Mouse (Mus musculus): ENCODE measurements around the gene Hnrnpa0.
"Not testable (repeated sequence)": the region's sequence is repeated elsewhere in the genome, so short reads cannot be mapped to it uniquely, and the experiment has no call there.

The Hnrnpa0 gene

GRCm38 (mm10) chr13:58128396-58128767, at the start of gene Hnrnpa0:
Gene Hnrnpa0, minus strand, starts transcription at chr13:58128556.
- DNase-seq = peak; percentile 98

GRCm38 (mm10) chr13:58177511-58178208, 49.3 kb upstream of the Hnrnpa0 start:
- no peak for DNase-seq

GRCm38 (mm10) chr13:58176105-58176504, 47.7 kb upstream of the Hnrnpa0 start:
- DNase-seq = no peak

DNA sequence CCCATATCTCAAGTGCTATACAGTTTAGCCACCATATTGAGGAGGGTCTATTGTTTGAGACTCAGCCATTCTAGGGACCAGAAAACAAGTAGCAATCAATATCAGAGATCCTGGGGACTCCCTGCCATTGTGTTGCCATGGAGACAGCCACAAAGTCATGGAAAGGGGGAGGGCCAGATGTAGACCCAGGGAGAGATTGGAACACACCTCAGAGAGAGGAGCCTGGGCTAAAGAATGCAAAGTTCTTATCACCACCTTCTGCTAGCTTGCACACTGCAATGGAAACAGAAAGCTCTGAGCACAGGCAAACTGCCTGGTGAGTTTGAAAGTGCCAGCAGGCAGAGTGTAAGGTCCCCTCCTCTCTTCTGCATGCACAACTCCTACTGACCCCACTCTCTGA, 39.8 kb upstream of the Hnrnpa0 start:
- DNase-seq = no peak

DNA sequence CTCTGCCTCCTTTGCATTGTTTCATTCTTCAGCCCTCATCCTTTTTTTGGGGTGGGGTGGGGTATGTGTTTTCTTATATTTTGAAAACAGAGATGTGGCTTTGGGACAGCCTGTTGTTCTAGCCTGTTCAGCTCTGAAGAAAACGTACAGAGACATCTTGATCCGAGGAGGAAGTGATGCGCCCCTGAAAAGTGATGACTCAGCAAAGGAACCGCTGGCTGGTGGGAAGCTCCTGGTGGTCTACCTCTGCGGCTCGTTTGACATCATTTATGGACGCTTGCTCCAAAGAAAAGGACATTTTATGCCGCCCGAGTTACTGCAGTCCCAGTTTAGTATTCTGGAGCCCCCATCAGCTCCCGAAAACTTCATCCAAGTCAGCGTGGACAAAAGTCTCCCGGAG, 35.0 kb upstream of the Hnrnpa0 start:
- DNase-seq = no peak

DNA sequence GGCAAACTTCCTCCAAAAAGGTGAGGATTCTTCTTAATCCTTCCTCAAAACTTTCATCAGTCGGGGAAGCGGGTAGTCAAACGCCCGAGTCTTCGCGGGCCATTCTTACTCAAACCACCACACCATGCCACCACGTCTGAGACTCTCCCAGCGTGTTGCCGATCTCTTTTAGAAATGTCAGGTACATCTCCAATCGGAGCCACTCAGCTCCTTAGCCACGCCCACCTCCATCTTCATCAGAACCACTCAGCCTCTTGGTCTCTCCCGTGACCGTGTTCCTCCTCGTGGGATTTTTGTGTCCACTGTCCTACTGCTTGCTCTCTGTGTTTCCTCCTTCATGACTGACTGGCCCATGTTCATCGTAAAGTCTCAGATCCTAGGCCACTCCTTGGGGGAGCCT, 32.4 kb upstream of the Hnrnpa0 start:
- DNase-seq = no peak

DNA sequence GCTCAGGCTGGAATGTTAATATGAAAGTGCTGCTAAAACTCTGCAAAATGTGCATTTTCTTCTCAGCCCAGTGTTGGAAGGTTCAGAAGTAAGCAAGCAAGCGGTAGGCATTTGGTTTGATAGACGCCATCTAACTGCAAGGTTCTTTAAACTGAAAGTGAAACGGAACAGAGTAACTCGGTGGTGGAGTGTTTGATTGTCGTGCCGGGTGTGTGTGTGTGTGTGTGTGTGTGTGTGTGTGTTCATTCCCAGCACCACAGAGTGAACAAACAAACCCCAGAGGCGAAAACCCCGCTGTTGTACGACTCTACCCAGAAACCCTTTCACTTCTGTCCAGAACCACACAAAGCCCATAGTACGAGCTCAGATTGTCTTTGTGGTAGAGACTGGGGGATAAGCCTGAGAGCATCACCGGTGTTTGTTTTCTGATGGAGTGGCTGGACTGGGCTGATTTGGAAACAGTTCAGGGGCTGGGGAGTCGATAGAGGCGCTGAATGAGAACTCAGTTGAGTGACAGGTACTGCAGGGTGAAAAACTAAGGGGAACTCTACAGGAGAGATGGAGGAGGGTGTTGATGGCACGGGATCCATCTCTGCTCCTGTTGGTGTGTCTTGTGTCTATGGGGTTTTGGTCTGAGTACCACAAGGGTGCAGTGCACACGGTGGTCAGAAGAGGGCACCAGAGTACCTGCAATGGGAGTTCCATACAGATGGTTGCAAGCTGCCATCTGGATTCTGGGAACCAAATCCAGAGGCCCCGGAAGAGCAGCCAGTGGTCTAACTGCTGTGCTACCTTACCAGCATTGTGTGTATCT, 29.9 kb upstream of the Hnrnpa0 start:
- peak; percentile 88 for DNase-seq

- DNase-seq = peak; percentile 94
These were observed 29.2 kb upstream of the Hnrnpa0 start, which contains the start of gene Idnk for GRCm38 (mm10) chr13:58157447-58158098. Gene Idnk, plus strand, starts transcription at chr13:58157649.

DNA sequence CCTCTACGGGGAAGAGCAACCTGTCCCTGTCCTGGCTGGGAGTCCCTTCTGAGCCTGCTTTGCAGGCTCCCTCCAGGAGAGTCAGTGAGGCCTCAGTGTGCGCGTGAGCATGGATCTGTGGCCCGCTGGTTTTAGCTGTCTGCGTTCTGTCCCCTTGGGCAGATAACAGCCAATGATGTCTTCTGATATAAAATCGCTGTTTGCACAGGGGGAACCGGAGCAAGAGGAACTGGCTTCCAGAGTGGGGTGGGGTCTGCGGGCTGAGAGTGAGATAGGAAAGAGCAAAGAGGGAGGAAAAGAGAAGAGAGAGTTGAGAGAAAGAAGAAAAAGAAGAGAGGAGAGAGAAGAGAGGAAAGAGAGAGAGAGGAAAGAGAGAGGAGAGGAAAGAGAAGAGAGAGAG, 28.7 kb upstream of the Hnrnpa0 start:
- no peak for DNase-seq

- DNase-seq = no peak
These were observed 27.7 kb upstream of the Hnrnpa0 start for GRCm38 (mm10) chr13:58156031-58156430.

- DNase-seq = no peak
These were observed 22.1 kb upstream of the Hnrnpa0 start for GRCm38 (mm10) chr13:58150442-58150841.

- DNase-seq = no peak
These were observed 21.3 kb upstream of the Hnrnpa0 start for GRCm38 (mm10) chr13:58149629-58150028.

DNA sequence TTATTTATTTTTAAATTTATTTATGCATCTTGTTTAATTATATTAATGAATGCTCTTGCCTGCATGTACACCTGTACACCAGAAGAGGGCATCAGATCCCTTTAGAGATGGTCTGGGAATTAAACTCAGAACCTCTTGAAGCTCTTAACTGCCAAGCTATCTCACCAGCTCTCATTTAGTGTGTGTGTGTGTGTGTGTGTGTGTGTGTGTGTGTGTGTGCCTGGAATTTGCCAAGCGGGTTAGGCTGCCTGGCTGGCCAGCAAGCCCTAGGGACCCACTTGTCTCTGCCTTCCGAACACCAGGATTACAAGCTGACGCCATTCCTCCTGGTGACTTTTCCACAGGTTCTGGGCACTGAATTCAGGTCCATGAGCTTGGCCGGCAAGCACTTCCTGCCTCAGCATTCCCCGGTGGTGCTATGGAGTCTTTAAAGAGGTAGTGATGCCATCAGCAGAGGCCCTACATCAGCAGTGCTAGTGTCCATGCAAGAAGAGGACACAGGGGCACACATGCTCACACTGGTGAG, 20.7 kb upstream of the Hnrnpa0 start:
- peak; percentile 54 for DNase-seq

GRCm38 (mm10) chr13:58148256-58148831, 20.0 kb upstream of the Hnrnpa0 start:
- DNase-seq = peak; percentile 89

GRCm38 (mm10) chr13:58147760-58148159, 19.4 kb upstream of the Hnrnpa0 start:
- DNase-seq = no peak

DNA sequence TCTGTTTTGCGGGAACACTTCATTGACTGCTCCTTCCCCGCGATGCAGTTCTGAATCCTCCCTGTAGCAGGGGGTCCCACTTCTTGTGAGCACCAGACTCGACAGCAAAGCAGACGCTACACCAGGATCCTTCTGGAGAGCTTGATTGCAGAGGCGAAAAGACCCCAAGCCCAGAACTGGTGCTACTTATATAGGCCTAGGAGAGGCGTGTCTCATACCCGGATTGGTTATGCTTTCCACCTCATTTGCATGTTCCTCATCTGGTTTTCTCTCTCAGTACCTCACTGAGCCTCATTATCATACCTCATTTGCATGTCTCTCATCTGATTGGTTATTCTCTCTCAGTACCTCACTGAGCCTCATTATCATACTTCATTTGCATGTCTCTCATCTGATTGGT, 18.2 kb upstream of the Hnrnpa0 start:
- DNase-seq = not testable (repeated sequence)

- DNase-seq = no peak
These were observed 3.3 kb upstream of the Hnrnpa0 start for GRCm38 (mm10) chr13:58131692-58132091.

DNA sequence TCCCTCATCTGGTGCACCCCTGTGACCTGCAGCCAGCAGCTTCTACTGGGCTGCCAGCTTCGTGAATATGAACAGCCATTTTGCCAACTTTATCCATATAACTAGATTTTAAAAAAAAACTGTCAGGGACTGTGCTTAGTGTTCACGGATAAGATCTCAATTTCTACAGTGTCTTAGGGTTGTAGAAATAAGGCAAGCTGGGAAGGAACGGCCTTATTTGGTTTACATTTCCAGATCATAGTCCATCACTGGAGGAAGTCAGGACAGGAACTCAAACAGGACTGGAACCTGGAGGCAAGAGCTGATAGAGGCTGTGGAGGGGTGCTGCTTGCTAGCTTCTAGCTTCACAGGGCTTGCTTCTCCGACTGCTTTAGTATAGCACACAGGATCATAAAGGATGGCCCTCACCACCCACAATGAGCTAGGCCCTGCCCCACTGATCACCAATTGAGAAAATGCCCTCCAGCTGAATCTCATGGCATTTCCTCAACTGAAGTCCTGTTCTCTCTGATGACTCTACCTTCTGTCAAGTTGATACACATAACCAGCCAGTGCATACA, 1.4 kb upstream of the Hnrnpa0 start:
- no peak for DNase-seq

DNA sequence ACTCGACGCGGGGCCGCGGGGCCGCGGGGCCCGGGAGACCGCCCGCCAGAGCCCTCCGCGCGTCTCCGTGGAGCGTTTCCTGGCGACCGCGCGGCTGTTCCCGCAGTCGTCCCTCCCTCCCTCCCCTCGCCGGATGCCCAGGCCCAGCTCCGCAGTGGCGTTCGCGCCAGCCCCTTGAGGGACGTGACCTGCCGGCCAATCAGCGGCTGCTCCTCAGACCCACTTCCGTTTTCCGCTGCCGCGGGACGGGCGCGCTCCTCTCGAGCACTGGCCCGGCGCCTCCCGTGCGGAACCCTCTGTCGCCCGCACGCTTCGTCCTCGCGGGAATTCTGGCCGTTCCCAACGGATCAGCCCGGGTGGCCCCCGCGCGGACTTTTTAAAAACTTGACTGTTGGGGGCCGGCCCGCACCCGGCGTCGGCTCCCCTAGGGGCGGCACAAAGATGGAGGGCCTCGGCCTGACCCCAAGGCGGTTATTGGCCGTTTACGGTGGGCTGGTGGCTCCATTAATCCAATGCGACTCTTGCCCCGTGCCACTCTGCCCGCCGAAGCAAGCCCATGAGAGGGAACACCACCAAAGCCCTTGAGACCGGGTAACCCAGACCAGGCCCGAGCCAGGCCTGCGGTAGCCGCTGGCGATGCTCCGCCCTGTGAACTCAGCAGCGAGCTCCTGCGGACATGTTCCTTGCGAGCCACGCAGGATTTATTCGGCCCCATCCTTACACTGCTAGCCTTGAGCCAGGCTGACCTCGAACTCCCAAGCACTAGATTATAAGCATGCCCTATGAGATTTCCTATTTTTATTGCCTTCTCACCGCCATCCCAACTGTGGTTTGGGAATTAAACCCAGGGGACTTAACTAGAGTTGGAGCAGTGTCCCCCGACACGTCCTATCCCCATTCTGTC, 664 bp upstream of the Hnrnpa0 start:
- DNase-seq = peak; percentile 98

DNA sequence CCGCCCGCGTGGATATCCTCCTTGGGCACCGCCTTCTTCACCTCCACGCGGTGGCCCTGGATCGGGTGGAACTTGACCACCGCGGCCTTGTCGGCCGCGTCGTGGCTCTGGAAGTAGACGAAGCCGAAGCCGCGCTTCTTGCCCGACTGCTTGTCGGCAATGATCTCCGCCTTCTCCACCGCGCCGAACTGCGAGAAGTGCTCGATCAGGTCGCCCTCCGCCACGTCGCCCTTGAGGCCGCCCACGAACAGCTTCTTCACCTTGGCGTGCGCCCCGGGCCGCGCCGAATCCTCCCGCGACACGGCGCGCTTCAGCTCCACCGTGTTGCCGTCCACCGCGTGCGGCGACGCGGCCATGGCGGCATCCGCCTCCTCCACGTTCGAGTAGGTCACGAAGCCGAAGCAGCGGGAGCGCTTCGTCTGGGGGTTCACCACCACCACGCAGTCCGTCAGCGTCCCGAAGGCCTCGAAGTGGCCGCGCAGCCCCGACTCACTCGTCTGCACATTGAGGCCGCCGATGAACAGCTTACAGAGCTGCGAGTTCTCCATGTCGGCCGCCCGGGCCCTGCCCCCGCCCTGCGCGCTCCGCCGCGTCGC, 492 bp downstream of the Hnrnpa0 start:
- DNase-seq = peak; percentile 62
